Mouse (Mus musculus): ENCODE results near the gene 9430015G10Rik.
A peak's percentile ranks its signal among the peaks of the same experiment; 100 is the strongest.

DNA sequence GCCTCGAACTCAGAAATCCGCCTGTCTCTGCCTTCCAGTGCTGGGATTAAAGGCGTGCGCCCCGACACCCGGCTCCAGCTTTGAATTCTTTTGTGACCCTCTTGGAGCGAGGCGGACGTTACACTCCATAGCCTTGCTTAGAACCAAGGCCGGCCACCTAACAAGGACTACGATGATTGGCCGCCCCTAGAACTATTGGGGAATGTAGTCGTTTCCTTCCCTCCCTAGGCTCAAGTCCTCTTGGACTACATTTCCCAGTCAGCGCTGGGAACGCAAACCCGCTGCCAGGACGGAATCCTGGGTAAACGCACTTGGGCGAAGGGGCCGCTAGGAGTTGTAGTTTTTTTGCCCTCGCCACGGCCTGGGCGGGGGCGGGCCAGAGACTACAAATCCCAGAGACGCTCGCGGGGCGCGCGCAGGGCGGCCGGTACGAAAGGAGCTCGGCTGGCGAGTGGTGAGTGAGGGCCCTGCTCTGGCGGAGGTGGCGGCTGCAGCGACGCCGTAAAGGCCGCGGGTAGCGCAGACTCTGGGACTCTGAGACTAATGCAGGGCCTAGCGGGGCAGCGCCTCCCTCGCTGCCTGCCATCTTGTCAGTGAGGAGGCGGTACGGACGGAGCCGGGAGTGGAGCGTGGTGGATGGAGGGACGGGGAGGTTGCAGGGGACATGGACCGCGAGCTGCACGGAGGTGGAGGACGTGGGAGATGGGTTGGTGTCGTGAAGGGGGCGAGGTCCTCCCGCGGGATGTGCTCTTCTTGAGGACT, at the start of gene 9430015G10Rik:
- no peak for TF ChIP-seq CTCF (IDR thresholded peaks at IDR 0.05; ENCODE audit: borderline replicate concordance, insufficient read depth, low read length)
- TF ChIP-seq POLR2A (IDR thresholded peaks at IDR 0.05; ENCODE audit: low read depth, low read length): peak; percentile 84
